Comparison of ENCODE assay signal across 8 mouse cellular contexts in genomic region chr8:20424104-20424902, GRCm38 (mm10).
A peak's percentile ranks its signal among the peaks of the same experiment; 100 is the strongest.
DNase-seq lines count a peak whose midpoint lies in the region; ATAC-seq and TF ChIP-seq lines count a peak whose summit lies in the region.
"Not testable (repeated sequence)": the region's sequence is repeated elsewhere in the genome, so short reads cannot be mapped to it uniquely, and the experiment has no call there.

No protein-coding gene starts in this region.

- peak overlapping the region; percentile 48 to 80 for H3K4me3 ChIP-seq in ES-E14 (ENCODE audit: insufficient read depth in 1 of 2, low read depth in 1 of 2, low read length in 2 of 2, poor library complexity in 1 of 2, severe bottlenecking in 1 of 2)
- peak overlapping the region; percentile 55 for H3K4me3 ChIP-seq in hindbrain, embryonic 10.5 days
- peak overlapping the region; percentile 54 for H3K4me3 ChIP-seq in lung, embryonic 16.5 days (ENCODE audit: low read length)

- peak; percentile 100 for ATAC-seq in lung, embryonic 16.5 days (ENCODE audit: low read depth)

- H3K27me3 ChIP-seq in hindbrain, embryonic 10.5 days (ENCODE audit: insufficient read depth, poor library complexity, severe bottlenecking); lung, embryonic 16.5 days (ENCODE audit: control insufficient read depth, insufficient read depth, low read depth, low read length): not testable (repeated sequence)

- H3K4me1 ChIP-seq in ES-E14 (ENCODE audit: control insufficient read depth in 2 of 2, insufficient read depth in 2 of 2, low read length in 2 of 2, poor library complexity in 1 of 2); hindbrain, embryonic 10.5 days (replicated peaks); lung, embryonic 16.5 days (replicated peaks; ENCODE audit: control insufficient read depth, insufficient read depth, low read length): not testable (repeated sequence)

- peak overlapping the region; percentile 36; the same call in 1 of the 2 replicates for H3K4me2 ChIP-seq in lung, embryonic 16.5 days (ENCODE audit: low read depth, low read length)

- H3K9ac ChIP-seq in ES-E14 (ENCODE audit: insufficient read depth, low read depth, low read length, poor library complexity, severe bottlenecking): peak overlapping the region; percentile 54
- H3K9ac ChIP-seq in lung, embryonic 16.5 days (ENCODE audit: low read length): peak overlapping the region; percentile 74

- H3K9me3 ChIP-seq in ES-E14 (ENCODE audit: control insufficient read depth, insufficient read depth, low read depth, low read length); hindbrain, embryonic 10.5 days; lung, embryonic 16.5 days (ENCODE audit: control insufficient read depth, low read length): not testable (repeated sequence)

- H3K36me3 ChIP-seq in ES-E14 (ENCODE audit: control insufficient read depth, insufficient read depth, low read length, poor library complexity, severe bottlenecking); hindbrain, embryonic 10.5 days; lung, embryonic 16.5 days (ENCODE audit: control insufficient read depth, insufficient read depth, low read length): not testable (repeated sequence)

- 5% methylated on average over 70 of the region's 72 CpGs for WGBS in hindbrain, embryonic 10.5 days
- WGBS in lung, embryonic 16.5 days: 5% methylated on average over 54 of the region's 72 CpGs

- DNase-seq in ES-E14 (ENCODE audit: low read depth, low spot score): peak; percentile 100
- peak; percentile 100 for DNase-seq in cerebellum, adult 9-10 months
- peak; percentile 99 to 100 for DNase-seq in frontal cortex, adult 2 months (ENCODE audit: extremely low spot score in 1 of 2, low spot score in 1 of 2)
- DNase-seq in hindbrain, embryonic 10.5 days (ENCODE audit: low spot score): peak; percentile 93
- peak; percentile 99 for DNase-seq in layer of hippocampus, adult 9-11 months
- peak; percentile 100 for DNase-seq in ovary, postnatal 10 days (ENCODE audit: low spot score)
- peak; percentile 98 for DNase-seq in thymus, postnatal 0 days (ENCODE audit: low spot score)

- H3K27ac ChIP-seq in ES-E14 (ENCODE audit: insufficient read depth, low read depth, low read length, poor library complexity, severe bottlenecking); lung, embryonic 16.5 days (ENCODE audit: low read length): not testable (repeated sequence)
- peak overlapping the region; percentile 86 for H3K27ac ChIP-seq in hindbrain, embryonic 10.5 days

- in situ Hi-C loops in ES-E14 (cut with MboI; ENCODE audit: low sequenced_read_pairs in 2 of 2, unreplicated experiment in 2 of 2): not testable (repeated sequence)

TF ChIP-seq in ES-E14, 5 proteins besides CTCF, POLR2A, EP300 and RAD21:
- TF ChIP-seq HCFC1 (IDR thresholded peaks at IDR 0.05; ENCODE audit: borderline replicate concordance, insufficient read depth, low read length) (peak; percentile 74), CHD2 (IDR thresholded peaks at IDR 0.05; ENCODE audit: low read depth, low read length) (peak; percentile 57; the same call in 1 of the 2 replicates)
